Mouse (Mus musculus): ENCODE measurements around the gene Pik3r1. TPM values are rescaled to one million over a fixed set of nuclear protein-coding genes. Genes with fewer than 3 reads are reported as not detected.
A peak's percentile ranks its signal among the peaks of the same experiment; 100 is the strongest.

Gene Pik3r1
- total and polyA plus RNA-seq, 3 experiments, result 23.7 to 132 (median 111) TPM

GRCm38 (mm10) chr13:101697966-101698365 is 70.1 kb downstream of the Pik3r1 start:
- DNase-seq, result peak in 1 of 2 experiments; percentile 48
- Histone ChIP-seq H3K36me3 (ENCODE audit: control insufficient read depth, insufficient read depth, low read length) (peaks cover 26% of the 10 kb centered on the region), H3K79me2 (replicated peaks; ENCODE audit: control insufficient read depth, insufficient read depth, low read length) (no peaks in the 10 kb centered on the region), H3K4me1 (ENCODE audit: control insufficient read depth, insufficient read depth, low read length) (peaks cover 9% of the 10 kb centered on the region), H3K27me3 (ENCODE audit: control insufficient read depth, insufficient read depth, low read length) (no peaks in the 10 kb centered on the region), H3K9ac (ENCODE audit: low read depth, low read length) (no peak overlapping the region), H3K27ac (no peak overlapping the region), H3K4me3 (no peak overlapping the region)
- TF ChIP-seq CTCF (IDR thresholded peaks at IDR 0.05) (no peak), EP300 (IDR thresholded peaks at IDR 0.05; ENCODE audit: insufficient read depth, low read depth, low read length) (peak; percentile 76), POLR2A (IDR thresholded peaks at IDR 0.05; ENCODE audit: insufficient read depth, low read depth, low read length) (no peak)
- intact Hi-C loops (cut with DNase I), result loop anchor here (2.0 to 5.0 kb wide), 2 partner anchors 187 to 756 kb away; no protein-coding TSS in a partner anchor
- WGBS, result 55% methylated on average over 5 of the region's 5 CpGs

GRCm38 (mm10) chr13:101697461-101697860 is 70.6 kb downstream of the Pik3r1 start:
- no peaks in the 10 kb centered on the region for H3K79me2 ChIP-seq (replicated peaks; ENCODE audit: control insufficient read depth, insufficient read depth, low read length)
- peaks cover 26% of the 10 kb centered on the region for H3K36me3 ChIP-seq (ENCODE audit: control insufficient read depth, insufficient read depth, low read length)
- TF ChIP-seq POLR2A (IDR thresholded peaks at IDR 0.05; ENCODE audit: insufficient read depth, low read depth, low read length) (no peak), CTCF (IDR thresholded peaks at IDR 0.05) (no peak), EP300 (IDR thresholded peaks at IDR 0.05; ENCODE audit: insufficient read depth, low read depth, low read length) (no peak)
- peaks cover 9% of the 10 kb centered on the region for H3K4me1 ChIP-seq (ENCODE audit: control insufficient read depth, insufficient read depth, low read length)
- intact Hi-C loops (cut with DNase I), result loop anchor here (2.0 to 5.0 kb wide), 2 partner anchors 187 to 755 kb away; no protein-coding TSS in a partner anchor
- 81% methylated on average over 5 of the region's 5 CpGs for WGBS
- no peaks in the 10 kb centered on the region for H3K27me3 ChIP-seq (ENCODE audit: control insufficient read depth, insufficient read depth, low read length)
- H3K9ac ChIP-seq (ENCODE audit: low read depth, low read length), result no peak overlapping the region
- DNase-seq, result no peak
- no peak overlapping the region for H3K27ac ChIP-seq
- H3K4me3 ChIP-seq, result no peak overlapping the region

DNA sequence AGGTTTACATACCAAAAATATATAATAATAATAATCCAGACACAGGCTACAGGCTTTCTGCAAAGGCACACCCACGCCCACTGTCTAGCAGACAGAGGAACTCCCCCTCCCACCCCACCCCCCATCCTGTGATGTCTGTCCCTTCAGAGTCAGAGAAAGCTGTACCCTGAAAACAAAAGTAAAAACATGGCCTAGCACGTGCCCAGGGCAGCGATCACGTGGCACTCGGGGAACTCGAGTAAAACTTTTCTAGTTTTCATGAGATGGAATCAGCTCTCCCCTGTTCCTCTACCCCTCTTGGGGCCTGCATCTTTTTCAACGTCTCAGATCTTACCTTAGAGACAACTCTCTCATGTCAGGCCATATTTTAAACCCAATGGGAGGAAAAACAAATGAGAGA is 71.2 kb downstream of the Pik3r1 start:
- 49% methylated on average over 7 of the region's 7 CpGs for WGBS

DNA sequence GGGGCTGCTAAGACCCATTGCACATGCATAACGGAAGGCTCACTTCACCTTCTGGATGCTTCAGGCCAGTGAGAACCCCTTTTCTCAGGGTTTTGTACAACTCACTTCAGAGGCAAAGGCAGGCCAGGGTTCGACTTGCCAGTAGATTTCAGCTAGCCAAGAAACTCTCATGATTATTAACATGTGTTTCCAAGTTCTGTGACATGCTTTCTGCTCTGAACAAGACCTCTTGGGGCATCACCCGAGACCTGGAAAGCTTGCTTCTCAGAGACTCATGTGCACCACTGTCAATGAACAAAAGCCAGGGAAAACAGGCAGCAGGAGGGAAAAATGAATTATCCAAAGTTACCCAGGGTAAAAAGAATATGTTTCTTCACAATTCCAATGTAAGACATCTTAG is 71.7 kb downstream of the Pik3r1 start:
- Histone ChIP-seq H3K36me3 (ENCODE audit: control insufficient read depth, insufficient read depth, low read length) (peaks cover 21% of the 10 kb centered on the region), H3K79me2 (replicated peaks; ENCODE audit: control insufficient read depth, insufficient read depth, low read length) (no peaks in the 10 kb centered on the region), H3K4me3 (no peak overlapping the region), H3K27me3 (ENCODE audit: control insufficient read depth, insufficient read depth, low read length) (no peaks in the 10 kb centered on the region), H3K27ac (no peak overlapping the region), H3K9ac (ENCODE audit: low read depth, low read length) (no peak overlapping the region), H3K4me1 (ENCODE audit: control insufficient read depth, insufficient read depth, low read length) (peaks cover 9% of the 10 kb centered on the region)
- 35% methylated on average over 3 of the region's 3 CpGs for WGBS
- DNase-seq, result no peak
- intact Hi-C loops (cut with DNase I), result loop anchor here (2.0 to 5.0 kb wide), 2 partner anchors 186 to 754 kb away; no protein-coding TSS in a partner anchor
- TF ChIP-seq POLR2A (IDR thresholded peaks at IDR 0.05; ENCODE audit: insufficient read depth, low read depth, low read length) (no peak), CTCF (IDR thresholded peaks at IDR 0.05) (no peak), EP300 (IDR thresholded peaks at IDR 0.05; ENCODE audit: insufficient read depth, low read depth, low read length) (no peak)

More for the DNA sequence above, 71.2 kb downstream of the Pik3r1 start:
- no peak for DNase-seq
- intact Hi-C loops (cut with DNase I), result loop anchor here (2.0 to 5.0 kb wide), 2 partner anchors 186 to 755 kb away; no protein-coding TSS in a partner anchor
- Histone ChIP-seq H3K27ac (no peak overlapping the region), H3K36me3 (ENCODE audit: control insufficient read depth, insufficient read depth, low read length) (peaks cover 26% of the 10 kb centered on the region), H3K4me1 (ENCODE audit: control insufficient read depth, insufficient read depth, low read length) (peaks cover 9% of the 10 kb centered on the region), H3K4me3 (no peak overlapping the region), H3K27me3 (ENCODE audit: control insufficient read depth, insufficient read depth, low read length) (no peaks in the 10 kb centered on the region), H3K79me2 (replicated peaks; ENCODE audit: control insufficient read depth, insufficient read depth, low read length) (no peaks in the 10 kb centered on the region), H3K9ac (ENCODE audit: low read depth, low read length) (no peak overlapping the region)
- TF ChIP-seq EP300 (IDR thresholded peaks at IDR 0.05; ENCODE audit: insufficient read depth, low read depth, low read length), result no peak
- TF ChIP-seq POLR2A (IDR thresholded peaks at IDR 0.05; ENCODE audit: insufficient read depth, low read depth, low read length), result no peak
- TF ChIP-seq CTCF (IDR thresholded peaks at IDR 0.05), result no peak

- H3K4me1 ChIP-seq (ENCODE audit: control insufficient read depth, insufficient read depth, low read length), result peaks cover 9% of the 10 kb centered on the region
- WGBS, result 3% methylated on average over 7 of the region's 7 CpGs
- DNase-seq, result peak; percentile 80 to 89
- no peaks in the 10 kb centered on the region for H3K27me3 ChIP-seq (ENCODE audit: control insufficient read depth, insufficient read depth, low read length)
- H3K79me2 ChIP-seq (replicated peaks; ENCODE audit: control insufficient read depth, insufficient read depth, low read length), result no peaks in the 10 kb centered on the region
- intact Hi-C loops (cut with DNase I), result loop anchor here (2.0 to 5.0 kb wide), 2 partner anchors 185 to 754 kb away; no protein-coding TSS in a partner anchor
- peaks cover 17% of the 10 kb centered on the region for H3K36me3 ChIP-seq (ENCODE audit: control insufficient read depth, insufficient read depth, low read length)
- no peak overlapping the region for H3K4me3 ChIP-seq
- H3K27ac ChIP-seq, result no peak overlapping the region
- TF ChIP-seq POLR2A (IDR thresholded peaks at IDR 0.05; ENCODE audit: insufficient read depth, low read depth, low read length), result no peak
- peak; percentile 98 for TF ChIP-seq CTCF (IDR thresholded peaks at IDR 0.05)
- no peak for TF ChIP-seq EP300 (IDR thresholded peaks at IDR 0.05; ENCODE audit: insufficient read depth, low read depth, low read length)
- no peak overlapping the region for H3K9ac ChIP-seq (ENCODE audit: low read depth, low read length)
These were observed 72.1 kb downstream of the Pik3r1 start for GRCm38 (mm10) chr13:101695876-101696275.

- WGBS, result 5% methylated on average over 48 of the region's 48 CpGs
- Histone ChIP-seq H3K27ac (peak overlapping the region; percentile 57), H3K4me3 (peak overlapping the region; percentile 64), H3K27me3 (ENCODE audit: control insufficient read depth, insufficient read depth, low read length) (no peaks in the 10 kb centered on the region), H3K36me3 (ENCODE audit: control insufficient read depth, insufficient read depth, low read length) (peaks cover 14% of the 10 kb centered on the region), H3K79me2 (replicated peaks; ENCODE audit: control insufficient read depth, insufficient read depth, low read length) (no peaks in the 10 kb centered on the region), H3K4me1 (ENCODE audit: control insufficient read depth, insufficient read depth, low read length) (peaks cover 10% of the 10 kb centered on the region), H3K9ac (ENCODE audit: low read depth, low read length) (peak overlapping the region; percentile 45)
- no peak for TF ChIP-seq EP300 (IDR thresholded peaks at IDR 0.05; ENCODE audit: insufficient read depth, low read depth, low read length)
- TF ChIP-seq POLR2A (IDR thresholded peaks at IDR 0.05; ENCODE audit: insufficient read depth, low read depth, low read length), result no peak
- TF ChIP-seq CTCF (IDR thresholded peaks at IDR 0.05), result no peak
- intact Hi-C loops (cut with DNase I), result loop anchor here (5.0 kb wide), 1 partner anchor 752 kb away; no protein-coding TSS in a partner anchor
- peak; percentile 73 for DNase-seq
These were observed 73.3 kb downstream of the Pik3r1 start for GRCm38 (mm10) chr13:101694496-101695251.

All from heart, adult 2 months (tissue).